Mouse (Mus musculus) gonadal fat pad, adult 2 months (tissue): Measurements from ENCODE around the gene Ccdc148. TPM values are rescaled to one million over a fixed set of nuclear protein-coding genes. Genes with fewer than 3 reads are reported as not detected.

Experiments used
- DNase-seq: peaks from one replicate; pipeline ENCODE4 v3.0.0-alpha.2; 2012; ENCODE audit warnings: low read depth
- polyA plus RNA-seq: library from polyadenylated mRNA; depleted of rRNA; stranded (reverse); fragments of >200 nt; gene quantifications from 2 replicates; pipeline ENCODE4 v1.2.3, GENCODE M21; 2012

Ccdc148 gene
- polyA plus RNA-seq, 1 experiment = 0.27 TPM

DNA sequence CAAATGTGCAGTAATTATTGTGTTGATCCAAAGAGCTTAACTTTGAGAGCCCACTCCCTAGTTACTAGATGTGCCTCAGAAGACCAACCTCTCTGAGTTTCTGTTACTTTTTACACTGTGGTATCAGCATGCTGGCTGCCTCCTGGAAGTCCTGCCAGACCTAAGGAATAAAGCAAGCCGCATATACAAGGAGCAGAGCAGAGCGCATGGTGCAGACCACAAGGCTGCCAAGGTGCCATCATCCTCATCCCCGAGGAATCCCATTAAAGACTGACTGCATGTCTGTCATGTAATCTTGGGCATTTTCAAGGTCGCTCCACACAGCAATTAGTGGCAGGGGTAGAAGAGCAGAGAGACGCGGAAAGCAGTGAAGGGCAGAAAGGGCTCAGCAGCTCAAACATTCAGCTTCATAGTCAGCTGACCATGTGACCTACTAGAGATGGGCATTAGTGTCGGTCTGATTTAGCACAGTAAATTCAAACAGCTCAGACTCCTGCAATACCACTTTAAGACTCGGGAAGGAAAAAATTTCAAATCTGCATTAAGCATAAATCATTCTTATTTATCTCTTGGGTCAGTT lies 110.1 kb downstream of the Ccdc148 start:
- DNase-seq = no peak

DNA sequence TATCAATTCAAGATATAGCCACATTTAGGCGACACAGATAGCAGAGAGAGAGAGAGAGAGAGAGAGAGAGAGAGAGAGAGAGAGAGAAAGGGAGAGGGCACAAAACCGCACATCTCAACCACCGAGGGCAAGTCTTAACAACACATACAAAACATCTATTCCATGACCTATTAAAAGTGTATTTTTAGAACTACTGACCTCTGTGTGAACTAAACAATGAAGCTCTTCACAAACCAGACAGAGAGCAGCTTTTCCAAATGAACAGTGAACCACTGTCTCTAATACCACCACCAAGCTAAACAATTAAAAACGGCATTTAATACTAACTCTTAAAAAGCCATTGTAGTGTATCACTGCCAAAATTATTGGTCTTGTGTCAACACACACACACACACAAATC lies 110.8 kb downstream of the Ccdc148 start:
- no peak for DNase-seq

DNA sequence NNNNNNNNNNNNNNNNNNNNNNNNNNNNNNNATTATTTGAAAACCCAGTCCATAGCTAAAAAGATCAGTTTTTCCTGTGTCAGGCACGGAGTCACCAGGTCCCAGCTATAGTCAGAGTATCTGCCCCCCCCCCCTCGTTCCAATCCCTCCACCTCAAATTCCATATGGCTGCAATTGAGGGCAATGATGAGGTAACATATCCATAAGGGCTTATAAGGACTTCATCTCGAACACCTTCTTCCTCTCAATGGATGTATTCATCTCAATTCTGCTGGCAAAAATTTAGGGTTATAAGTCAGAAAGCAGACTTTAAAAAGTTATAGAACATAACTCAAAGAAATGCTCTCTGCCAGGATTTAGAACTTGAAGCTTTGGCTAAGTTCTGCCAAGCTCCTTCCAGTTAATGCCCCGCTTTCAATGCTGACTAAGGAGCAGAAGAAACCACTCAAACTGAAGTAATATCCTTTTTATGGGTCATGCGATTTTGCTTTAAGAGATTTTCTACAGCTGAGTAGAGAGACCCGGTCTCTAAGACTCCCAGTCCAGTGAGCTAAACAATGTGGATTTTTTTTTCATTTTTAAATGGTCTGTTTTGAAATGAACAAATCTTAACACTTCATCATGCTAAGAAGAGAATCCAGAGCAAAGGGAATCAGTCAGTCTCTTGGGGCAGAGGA lies 111.6 kb downstream of the Ccdc148 start:
- DNase-seq = no peak

DNA sequence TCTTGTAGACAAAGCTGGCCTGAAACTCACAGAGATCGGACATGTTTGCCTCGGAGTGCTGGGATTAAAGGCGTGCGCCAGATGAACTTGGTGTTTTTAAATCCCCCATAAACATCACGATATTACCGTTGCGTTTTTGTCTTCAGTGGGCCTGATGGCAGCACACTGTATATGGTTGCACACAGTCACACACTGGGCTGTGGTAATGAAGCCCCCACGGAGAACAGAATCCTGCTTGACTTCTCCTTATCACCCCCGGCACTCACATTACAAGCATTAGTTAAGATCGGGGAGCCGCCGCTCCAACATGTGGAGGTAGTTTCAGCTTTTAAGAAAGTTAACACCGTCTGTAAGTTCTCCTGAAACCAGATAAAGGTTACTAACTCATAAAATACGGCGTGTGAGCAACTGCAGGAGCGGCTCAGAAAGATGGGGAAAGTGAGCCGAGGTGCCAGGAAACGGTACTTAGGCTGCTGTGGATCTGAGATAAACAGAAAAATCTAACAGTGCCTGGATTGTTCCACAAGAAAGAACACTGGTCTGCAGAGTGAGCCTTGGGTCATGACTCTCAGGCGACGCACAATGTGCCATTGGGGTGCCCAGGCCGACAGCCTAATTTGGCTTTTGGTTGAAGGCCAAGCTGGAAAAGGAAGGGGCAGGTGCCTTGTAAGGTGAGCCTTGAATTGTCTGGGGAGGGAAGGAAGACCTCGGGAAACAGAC lies 117.0 kb downstream of the Ccdc148 start:
- no peak for DNase-seq

DNA sequence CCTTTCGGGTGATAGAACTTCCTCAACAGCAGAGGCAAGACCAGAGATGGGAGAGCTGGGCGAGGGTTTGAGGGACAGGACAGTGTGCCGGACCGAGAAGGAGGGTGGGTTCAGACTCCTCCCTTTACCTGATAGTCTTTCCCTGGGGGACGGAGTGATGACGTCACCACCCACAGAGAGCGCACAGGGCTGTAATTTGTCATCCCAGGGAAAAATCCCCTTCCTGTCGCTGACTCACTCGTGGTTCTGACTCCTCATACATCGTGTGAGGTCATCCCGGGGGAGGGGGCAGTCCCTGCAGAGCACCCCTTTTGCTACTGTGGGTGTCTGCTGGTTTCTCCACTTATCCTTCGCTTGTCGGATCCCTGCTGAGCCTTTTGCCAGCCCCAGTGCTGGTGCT lies 117.9 kb downstream of the Ccdc148 start:
- DNase-seq = no peak

DNA sequence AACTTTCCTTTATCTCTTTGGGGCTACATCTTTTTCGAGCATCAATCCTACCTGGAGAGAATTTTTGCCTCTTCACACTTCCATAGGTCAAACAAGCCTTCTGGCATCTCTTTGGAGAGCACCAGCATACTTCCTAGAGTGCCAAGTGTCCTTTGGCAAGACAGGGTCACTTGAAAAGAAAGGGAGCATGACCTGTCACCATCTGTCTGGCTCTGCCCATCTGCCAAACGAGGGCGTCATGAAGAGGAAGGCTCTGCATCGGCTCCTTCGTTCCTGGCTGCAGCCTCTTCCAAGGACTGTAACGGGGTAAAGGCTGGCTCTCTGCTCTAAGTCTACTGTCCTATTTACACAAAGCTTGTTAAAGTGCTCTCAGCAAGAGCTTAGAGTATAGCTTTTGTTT lies 124.0 kb downstream of the Ccdc148 start:
- no peak for DNase-seq

DNA sequence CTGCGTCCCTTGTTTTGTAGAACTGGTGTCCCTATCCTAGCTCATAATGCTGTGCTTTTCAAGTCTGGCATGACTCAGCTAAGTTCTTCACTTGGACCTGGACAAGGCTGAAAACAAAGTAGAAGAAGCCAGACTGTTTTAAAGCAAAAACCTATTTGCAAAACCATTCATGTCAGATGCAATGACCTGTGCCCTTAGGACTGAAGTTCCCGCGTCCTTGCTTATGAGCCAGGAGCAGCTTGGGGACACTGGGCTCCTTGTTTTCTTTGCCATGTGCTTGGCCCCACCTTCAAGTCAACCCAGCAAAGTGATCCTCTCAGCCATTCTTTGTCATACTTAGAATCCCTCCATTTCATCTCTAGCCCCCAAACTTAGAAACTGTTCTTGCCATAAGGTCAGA lies 125.3 kb downstream of the Ccdc148 start:
- DNase-seq = no peak

DNA sequence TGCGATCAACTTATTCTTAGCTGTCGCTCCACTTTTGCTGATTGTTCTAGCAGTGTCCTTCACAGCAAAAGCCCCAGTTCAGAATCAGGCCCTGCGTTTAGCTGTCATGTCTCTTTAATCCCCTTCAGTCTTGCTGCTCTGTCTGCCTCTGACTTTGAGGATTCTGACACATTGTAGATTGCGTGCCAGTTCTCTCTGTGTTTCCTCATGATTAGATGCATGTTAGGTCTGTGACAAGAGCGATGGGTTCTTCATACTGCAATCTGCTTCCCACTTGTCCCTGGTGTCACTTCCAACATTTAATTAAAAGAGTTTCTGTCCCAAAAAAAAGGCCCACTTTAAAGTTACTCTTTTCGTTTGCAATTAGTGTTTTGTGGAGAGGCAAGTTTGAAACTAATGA lies 126.2 kb downstream of the Ccdc148 start:
- no peak for DNase-seq

DNA sequence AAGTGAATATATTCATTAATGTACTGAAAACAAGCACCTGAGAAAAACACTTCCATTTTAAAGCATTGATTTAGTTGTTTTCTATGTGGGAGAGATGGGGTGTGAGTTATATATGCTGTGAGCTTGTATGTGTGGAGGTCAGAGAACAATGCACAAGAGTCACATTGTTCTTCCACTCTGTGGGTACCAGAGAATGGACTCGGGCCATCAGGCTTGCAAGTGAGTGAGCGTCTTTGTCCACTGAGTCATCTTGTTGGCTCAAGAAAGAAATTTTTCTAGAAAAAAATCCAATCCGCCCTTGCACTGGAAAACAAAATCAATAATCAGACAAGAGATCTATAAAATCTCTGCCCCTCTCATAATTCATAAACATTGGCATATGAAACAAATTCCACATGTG lies 135.9 kb downstream of the Ccdc148 start:
- no peak for DNase-seq

DNA sequence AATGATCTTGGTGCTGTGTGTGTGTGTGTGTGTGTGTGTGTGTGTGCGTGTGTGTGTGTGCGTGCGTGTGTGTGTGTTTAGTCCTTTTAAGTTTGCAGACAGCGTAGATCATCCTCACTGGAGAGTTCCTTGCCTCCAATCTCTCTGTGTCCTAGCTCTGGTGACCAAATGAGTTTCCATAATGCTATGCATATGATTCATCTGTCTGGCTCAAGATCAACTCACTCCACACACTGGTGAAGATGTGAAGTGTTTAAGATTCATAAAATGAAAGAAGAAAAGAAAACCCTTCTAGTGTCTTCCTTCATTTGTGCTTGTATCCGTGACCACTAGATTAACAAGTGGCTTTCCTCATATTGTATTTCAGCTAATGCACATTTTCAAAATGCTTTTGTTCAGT lies 153.1 kb downstream of the Ccdc148 start:
- DNase-seq = no peak

DNA sequence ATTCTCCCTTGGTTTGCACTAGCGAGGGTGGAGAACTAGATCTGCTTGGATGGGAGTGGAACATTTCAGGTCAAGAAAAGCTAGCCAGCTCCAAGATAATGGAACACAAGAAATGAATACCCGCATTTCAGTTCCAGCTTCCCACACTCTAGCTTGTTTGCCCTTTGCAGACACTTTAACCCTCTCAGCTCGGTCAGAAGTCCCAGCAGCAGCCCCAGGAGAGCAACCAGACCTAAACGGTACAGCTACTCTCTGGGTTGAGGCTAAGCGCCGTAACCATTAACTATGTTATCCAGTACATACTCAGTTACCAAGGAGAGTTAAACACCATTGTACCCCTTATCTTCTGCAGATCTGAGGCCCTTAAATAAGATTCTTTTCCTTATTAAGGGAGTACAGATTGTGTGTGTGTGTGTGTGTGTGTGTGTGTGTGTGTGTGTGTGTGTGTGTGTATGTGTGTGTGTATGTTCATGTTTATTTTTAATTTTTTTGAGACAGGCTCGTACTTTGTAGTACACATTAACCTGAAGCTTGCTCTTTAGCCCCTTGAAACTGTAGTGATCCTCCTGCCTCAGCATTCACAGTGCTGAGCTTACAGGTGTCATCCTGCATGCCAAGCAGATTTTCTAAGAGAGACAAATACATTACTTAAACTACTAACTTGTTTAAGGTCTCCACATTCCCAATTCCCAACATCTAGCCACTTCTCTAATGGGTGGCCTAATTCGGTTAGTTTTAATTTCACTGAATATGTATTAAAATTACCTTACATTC lies 153.7 kb downstream of the Ccdc148 start:
- DNase-seq = no peak

DNA sequence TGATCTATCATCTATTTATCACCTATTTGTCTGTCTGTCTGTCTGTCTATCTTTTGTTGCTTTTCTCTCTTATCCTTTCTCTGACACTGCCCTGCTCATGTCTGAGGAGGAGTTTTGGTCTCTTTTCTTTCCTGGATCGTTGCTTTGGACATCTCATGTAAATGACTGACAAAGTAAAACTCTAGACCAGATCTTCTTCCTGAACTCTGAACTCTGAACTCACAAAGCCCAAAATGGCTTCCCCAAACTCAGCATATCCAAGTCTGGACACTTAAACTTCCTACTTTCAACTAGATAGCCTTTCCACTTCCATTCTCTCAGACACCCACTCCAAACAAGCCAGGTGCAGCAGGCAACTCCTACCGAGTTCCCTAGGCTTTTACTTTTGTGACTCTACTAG lies 163.3 kb downstream of the Ccdc148 start:
- no peak for DNase-seq

DNA sequence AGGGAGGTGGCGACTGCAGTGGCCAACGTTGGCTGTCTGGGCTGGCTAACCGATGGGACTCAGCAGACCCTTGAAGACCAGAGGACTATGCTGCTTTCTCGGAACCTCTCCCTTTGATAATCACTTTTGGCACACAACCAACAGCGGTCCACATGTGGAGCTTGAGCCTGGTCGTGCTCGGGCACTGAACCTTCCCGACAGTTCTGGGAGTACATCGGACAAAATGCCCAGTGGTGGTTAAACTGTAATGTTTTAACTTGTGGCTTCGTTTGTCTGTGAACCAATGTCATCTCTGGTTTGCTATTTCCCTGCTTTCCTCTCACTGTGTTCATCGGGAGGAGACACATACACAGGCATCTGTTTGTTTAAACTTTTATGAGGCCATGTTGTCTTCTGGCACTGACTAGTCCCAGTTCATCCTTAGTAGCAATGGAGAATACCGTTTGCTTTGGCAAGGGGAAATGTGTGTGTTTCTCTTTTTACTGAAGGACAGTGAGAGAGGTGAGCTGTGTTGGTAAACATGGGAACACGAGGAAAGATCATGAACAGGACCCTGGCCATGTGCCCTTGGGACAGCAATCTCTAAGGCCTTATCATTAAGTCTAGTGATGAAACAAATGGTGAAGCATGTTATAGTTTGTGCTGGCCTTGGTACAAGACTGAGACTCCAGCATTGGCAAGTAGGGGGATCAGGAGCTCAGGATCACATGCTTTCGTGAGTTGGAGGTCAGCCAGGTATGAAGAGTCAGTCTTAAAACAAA lies 167.9 kb downstream of the Ccdc148 start:
- no peak for DNase-seq

DNA sequence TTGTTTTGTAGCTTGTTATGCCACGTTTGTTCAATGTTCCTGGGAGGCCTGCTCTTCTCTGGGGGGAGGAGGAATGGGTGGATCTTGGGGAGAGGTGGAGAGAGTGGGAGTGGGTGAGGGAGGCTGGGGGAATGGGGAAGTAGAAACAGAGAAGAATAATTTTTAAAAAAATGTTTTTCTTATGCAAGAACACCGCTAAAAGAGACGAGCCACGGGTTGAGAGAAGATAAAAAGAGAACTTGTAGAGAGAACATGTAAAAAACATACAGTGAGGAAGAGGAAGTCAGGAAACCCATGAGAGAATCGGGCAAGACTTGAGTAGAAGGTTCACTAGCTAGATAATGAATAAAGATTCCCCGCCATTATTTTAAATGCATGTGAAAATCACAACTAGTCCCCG lies 182.4 kb downstream of the Ccdc148 start:
- no peak for DNase-seq

DNA sequence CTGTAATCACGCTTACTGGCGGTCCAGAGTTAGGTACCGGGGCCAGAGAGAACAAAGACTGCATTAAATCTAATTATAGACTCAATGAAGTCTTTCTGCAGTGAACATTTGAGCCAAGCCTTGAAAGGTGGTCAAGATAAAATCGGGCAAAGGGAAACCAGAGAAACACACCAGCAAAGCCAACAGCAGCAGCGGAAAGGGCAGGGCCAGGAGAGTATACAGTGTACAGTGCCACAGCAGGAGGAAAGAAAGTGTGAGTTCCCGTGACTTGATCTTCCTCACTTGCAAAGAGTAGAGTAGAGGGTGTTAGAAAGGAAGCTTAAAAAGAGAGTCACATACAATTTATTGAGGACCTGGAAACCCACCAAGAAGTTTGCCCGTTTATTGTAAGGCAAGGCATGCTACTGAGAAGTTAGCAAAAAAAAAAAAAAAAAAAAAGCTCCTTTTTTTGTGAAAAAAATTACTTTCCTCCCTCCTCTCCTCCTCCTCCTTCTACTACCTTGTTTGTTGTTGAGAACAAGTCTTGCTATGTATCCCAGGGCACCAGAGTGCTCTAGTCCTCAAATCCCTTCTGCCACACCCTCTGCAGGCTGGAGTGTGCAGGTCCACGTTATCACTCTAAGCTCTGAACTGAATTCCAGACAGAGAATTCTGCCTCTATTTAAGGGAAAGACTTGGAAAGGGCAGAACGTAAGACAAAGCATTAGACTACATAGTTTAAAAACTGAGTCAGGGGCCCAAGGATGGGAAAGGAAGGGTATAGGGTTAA lies 188.8 kb downstream of the Ccdc148 start:
- no peak for DNase-seq

DNA sequence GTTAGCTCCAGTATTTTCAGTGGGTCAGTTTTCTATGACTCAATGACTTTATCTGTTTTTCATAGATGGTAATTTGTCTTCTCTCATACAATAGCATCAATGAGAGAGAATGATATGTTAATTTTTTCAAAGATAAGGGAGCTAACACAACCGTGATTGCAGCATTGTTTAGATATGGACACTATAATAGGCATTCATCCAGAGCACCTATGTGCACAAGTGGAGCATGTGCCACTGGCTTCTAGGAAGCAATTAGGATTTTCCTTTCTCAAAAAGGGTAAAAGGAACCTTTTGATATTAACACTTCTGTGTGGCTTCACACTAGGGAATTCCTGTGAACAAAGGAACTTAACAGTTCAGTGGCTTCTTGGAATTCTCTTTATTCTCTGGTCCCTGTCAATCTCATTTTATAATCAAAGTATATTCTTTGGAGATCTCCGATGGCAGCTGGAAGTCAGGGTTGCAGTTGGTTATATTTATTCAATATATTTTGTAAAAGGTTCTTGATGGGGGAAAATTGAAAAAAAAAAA lies 203.6 kb downstream of the Ccdc148 start:
- no peak for DNase-seq

DNA sequence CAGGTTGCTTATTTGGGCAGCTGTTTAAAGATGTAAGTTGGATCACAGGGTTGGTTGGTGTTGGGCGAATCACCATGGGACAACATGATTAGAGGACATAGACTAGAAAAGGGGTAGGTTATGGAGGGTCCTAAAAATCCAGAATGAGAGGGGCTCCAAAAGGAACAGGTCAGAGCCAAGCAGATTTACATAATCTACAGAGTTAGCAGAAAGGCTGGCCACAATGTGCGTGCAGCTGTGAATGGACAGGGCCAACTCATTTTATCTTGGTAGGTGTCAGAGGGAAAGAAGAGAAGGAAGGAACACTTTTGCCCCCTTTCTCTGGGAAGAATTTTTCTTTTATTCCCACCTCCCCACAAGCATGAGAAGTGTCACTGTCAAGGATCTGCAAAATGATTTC lies 204.1 kb downstream of the Ccdc148 start:
- DNase-seq = no peak

DNA sequence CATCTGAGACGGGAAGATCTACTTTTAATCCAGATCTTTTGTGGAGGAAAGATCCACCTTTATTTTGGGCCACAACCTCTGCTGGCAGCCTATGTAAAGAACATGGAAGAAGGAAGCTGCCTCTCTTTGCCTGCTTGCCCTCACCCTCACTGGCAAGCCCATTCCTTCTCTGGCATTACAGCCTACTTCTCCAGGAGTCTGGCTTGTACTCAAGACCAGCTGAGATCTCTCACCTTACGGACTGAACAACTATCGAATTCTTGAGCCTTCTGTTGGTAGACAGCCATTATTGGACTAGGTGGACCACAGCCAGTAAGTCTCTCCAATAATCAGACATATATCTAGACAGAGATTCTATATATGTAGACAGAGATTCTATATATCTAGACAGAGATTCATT lies 208.4 kb downstream of the Ccdc148 start:
- DNase-seq = no peak

DNA sequence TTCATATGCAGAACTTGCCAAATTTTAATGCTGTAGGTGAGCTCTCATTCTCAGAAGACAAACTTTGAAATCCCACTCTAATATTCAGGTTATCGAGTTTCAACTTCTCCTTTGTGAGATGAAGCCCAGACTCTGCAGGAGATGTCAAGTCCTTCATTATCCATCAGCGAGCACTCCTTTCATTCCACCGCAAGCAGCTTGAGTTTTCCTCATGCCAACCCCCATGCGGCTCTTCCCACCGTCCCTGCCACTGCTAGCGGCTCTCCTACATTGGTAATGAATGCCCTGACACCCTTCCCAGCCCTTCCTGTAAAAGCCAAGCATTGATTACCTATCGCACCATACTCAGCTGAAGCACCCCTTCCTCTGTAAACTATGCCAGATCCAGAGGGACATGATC lies 211.7 kb downstream of the Ccdc148 start:
- DNase-seq = no peak

DNA sequence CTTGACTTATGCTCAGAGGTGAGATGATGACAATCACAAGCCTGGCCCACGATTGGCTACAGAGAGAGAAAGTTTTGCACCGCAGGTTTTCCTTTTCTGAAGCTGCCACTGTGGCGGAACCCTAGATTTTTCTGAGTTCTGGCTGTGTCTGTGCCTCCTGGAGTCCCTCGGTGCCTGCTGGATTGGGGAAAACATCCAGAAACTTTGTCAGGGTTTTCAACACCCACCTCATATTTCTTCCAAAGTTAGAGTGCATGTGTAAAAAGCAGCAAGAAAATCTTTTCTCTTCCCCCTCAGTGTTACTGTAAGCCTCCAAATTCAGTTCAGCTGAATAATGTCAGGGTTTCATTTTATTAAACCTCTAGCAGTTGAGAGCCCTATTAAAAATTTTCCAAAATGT lies 219.1 kb downstream of the Ccdc148 start:
- no peak for DNase-seq

DNA sequence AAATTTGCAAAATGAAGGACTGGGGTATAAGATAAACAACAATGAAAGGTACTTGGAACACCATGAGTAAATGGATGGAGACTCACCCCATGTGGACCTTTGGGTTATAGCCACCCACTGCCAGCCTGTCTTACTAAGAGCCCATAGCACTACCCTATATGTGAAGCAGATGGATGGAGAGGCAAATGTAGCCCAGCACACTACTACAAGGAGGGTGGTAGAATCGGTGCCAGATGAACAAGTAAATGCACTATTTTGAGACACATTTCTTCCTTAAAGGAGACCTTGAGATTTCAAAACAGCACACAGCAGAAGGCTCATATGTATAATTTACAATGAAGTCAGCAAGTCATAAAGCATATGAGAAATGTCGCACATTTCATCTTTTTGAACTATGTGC lies 234.9 kb downstream of the Ccdc148 start:
- DNase-seq = no peak
